In genomic region chr7:16129846-16130691, GRCm38 (mm10) we compare ENCODE assay signal across 8 mouse cellular contexts. TPM values are rescaled to one million over a fixed set of nuclear protein-coding genes. Genes with fewer than 3 reads are reported as not detected.
DNase-seq lines count a peak whose midpoint lies in the region; ATAC-seq and TF ChIP-seq lines count a peak whose summit lies in the region.

No protein-coding gene starts in this region.

- H3K9me3 ChIP-seq in kidney, postnatal 0 days (replicated peaks; ENCODE audit: low read length), result no peaks in the 10 kb centered on the region
- no peaks in the 10 kb centered on the region for H3K9me3 ChIP-seq in forebrain, embryonic 12.5 days
- H3K9me3 ChIP-seq in stomach, embryonic 16.5 days (replicated peaks; ENCODE audit: control insufficient read depth, low read length), result no peaks in the 10 kb centered on the region

- peak; percentile 72 for ATAC-seq in kidney, postnatal 0 days (replicated peaks; ENCODE audit: low FRiP score, low read depth)
- peak; percentile 81 for ATAC-seq in forebrain, embryonic 12.5 days (ENCODE audit: low FRiP score)
- ATAC-seq in stomach, embryonic 16.5 days (ENCODE audit: insufficient read depth, low FRiP score), result peak; percentile 88
- no peak for ATAC-seq in activated CD4-positive, CD25-positive, alpha-beta regulatory T cell, adult 4 months

- H3K4me1 ChIP-seq in kidney, postnatal 0 days (replicated peaks; ENCODE audit: insufficient read depth, low read length), result peaks cover 9% of the 10 kb centered on the region; the same call in 1 of the 2 replicates
- H3K4me1 ChIP-seq in brown adipose tissue, adult 24 weeks (ENCODE audit: control insufficient read depth, insufficient read depth, insufficient read length, low read length), result no peaks in the 10 kb centered on the region
- H3K4me1 ChIP-seq in forebrain, embryonic 12.5 days, result peaks cover 63% of the 10 kb centered on the region
- peaks cover 31% of the 10 kb centered on the region for H3K4me1 ChIP-seq in stomach, embryonic 16.5 days (ENCODE audit: control insufficient read depth, insufficient read depth, low read length)

- TF ChIP-seq CTCF in kidney, postnatal 0 days (IDR thresholded peaks at IDR 0.05; ENCODE audit: low read depth), result no peak

- H3K4me3 ChIP-seq in kidney, postnatal 0 days (replicated peaks; ENCODE audit: low read depth, low read length), result peak overlapping the region; percentile 45
- peak overlapping the region; percentile 23; the same call in 1 of the 2 replicates for H3K4me3 ChIP-seq in brown adipose tissue, adult 24 weeks (ENCODE audit: insufficient read depth, low read depth, low read length)
- H3K4me3 ChIP-seq in forebrain, embryonic 12.5 days (replicated peaks), result peak overlapping the region; percentile 70
- peak overlapping the region; percentile 61 for H3K4me3 ChIP-seq in stomach, embryonic 16.5 days (replicated peaks; ENCODE audit: low read length)

- 1% methylated on average over 33 of the region's 38 CpGs for WGBS in kidney, postnatal 0 days
- WGBS in forebrain, embryonic 12.5 days, result under 1% methylated on average over 35 of the region's 38 CpGs
- WGBS in stomach, embryonic 16.5 days, result 2% methylated on average over 36 of the region's 38 CpGs

- DNase-seq in kidney, postnatal 0 days (ENCODE audit: low spot score), result peak; percentile 87
- no peak for DNase-seq in kidney, adult 18-20 months
- DNase-seq in layer of hippocampus, postnatal 10 days (ENCODE audit: low spot score in 2 of 2), result peak; percentile 74 to 76
- peak; percentile 88 for DNase-seq in mesoderm, embryonic 11.5 days (ENCODE audit: low read depth, low spot score)

- H3K36me3 ChIP-seq in kidney, postnatal 0 days (ENCODE audit: insufficient read depth, low read length), result peaks cover 1% of the 10 kb centered on the region; the same call in 1 of the 2 replicates
- peaks cover 13% of the 10 kb centered on the region; the same call in 1 of the 2 replicates for H3K36me3 ChIP-seq in forebrain, embryonic 12.5 days (replicated peaks)
- H3K36me3 ChIP-seq in stomach, embryonic 16.5 days (ENCODE audit: control insufficient read depth, insufficient read depth, low read length), result no peaks in the 10 kb centered on the region

- no peak overlapping the region; the same call in 1 of the 2 replicates for H3K27ac ChIP-seq in kidney, postnatal 0 days
- no peak overlapping the region for H3K27ac ChIP-seq in brown adipose tissue, adult 24 weeks (replicated peaks; ENCODE audit: low read depth, low read length)
- H3K27ac ChIP-seq in forebrain, embryonic 12.5 days, result peak overlapping the region; percentile 89
- peak overlapping the region; percentile 69 for H3K27ac ChIP-seq in stomach, embryonic 16.5 days (ENCODE audit: low read length)

- peak overlapping the region; percentile 83 for H3K4me2 ChIP-seq in kidney, postnatal 0 days (ENCODE audit: low read length)
- peak overlapping the region; percentile 89 for H3K4me2 ChIP-seq in forebrain, embryonic 12.5 days
- peak overlapping the region; percentile 83 for H3K4me2 ChIP-seq in stomach, embryonic 16.5 days (ENCODE audit: low read depth, low read length)

- peak overlapping the region; percentile 57 for H3K9ac ChIP-seq in kidney, postnatal 0 days (ENCODE audit: low read depth, low read length)
- H3K9ac ChIP-seq in forebrain, embryonic 12.5 days, result peak overlapping the region; percentile 87
- H3K9ac ChIP-seq in stomach, embryonic 16.5 days (ENCODE audit: low read length), result peak overlapping the region; percentile 81

- no peaks in the 10 kb centered on the region for H3K27me3 ChIP-seq in kidney, postnatal 0 days (ENCODE audit: insufficient read depth, low read length)
- peaks cover 3% of the 10 kb centered on the region; the same call in 1 of the 2 replicates for H3K27me3 ChIP-seq in forebrain, embryonic 12.5 days
- no peaks in the 10 kb centered on the region for H3K27me3 ChIP-seq in stomach, embryonic 16.5 days (ENCODE audit: control insufficient read depth, insufficient read depth, low read length)

RNA-seq across cellular contexts. Expression of gene Slc8a2, which starts 0.4 kb away (rescaled TPM):
- 0.06 and 0.07 TPM in 2 replicates for polyA plus RNA-seq in kidney, postnatal 0 days (2015; fragmentation: Nextera tagmentation; extraction: Ambion mirVana)
- not detected in 2 replicates for polyA plus RNA-seq in brown adipose tissue, adult 24 weeks (2012; ENCODE audit: insufficient read depth, insufficient read length, missing spikeins)
- polyA plus RNA-seq in forebrain, embryonic 12.5 days (2016; fragmentation: Nextera tagmentation; extraction: Ambion mirVana), result 0.49 and 0.66 TPM in 2 replicates
- 100 to 1,000 TPM; 282 to 292 TPM for total RNA-seq in layer of hippocampus, postnatal 10 days (2021)
- 0.25 TPM in 2 replicates for polyA plus RNA-seq in stomach, embryonic 16.5 days (2015; fragmentation: Nextera tagmentation; extraction: Ambion mirVana)
- polyA plus RNA-seq in activated CD4-positive, CD25-positive, alpha-beta regulatory T cell, adult 4 months (2017; shearing (Covaris generic)), result not detected

RNA-seq across cellular contexts. Expression of gene Kptn, which starts 10.4 kb away (rescaled TPM):
- 21.0 and 24.8 TPM in 2 replicates for polyA plus RNA-seq in kidney, postnatal 0 days (2015; fragmentation: Nextera tagmentation; extraction: Ambion mirVana)
- 13.2 and 18.1 TPM in 2 replicates for polyA plus RNA-seq in brown adipose tissue, adult 24 weeks (2012; ENCODE audit: insufficient read depth, insufficient read length, missing spikeins)
- 24.6 and 29.4 TPM in 2 replicates for polyA plus RNA-seq in forebrain, embryonic 12.5 days (2016; fragmentation: Nextera tagmentation; extraction: Ambion mirVana)
- total RNA-seq in layer of hippocampus, postnatal 10 days (2021), result 10 to 100 TPM; 33.3 to 39.1 TPM
- polyA plus RNA-seq in stomach, embryonic 16.5 days (2015; fragmentation: Nextera tagmentation; extraction: Ambion mirVana), result 26.7 and 27.2 TPM in 2 replicates
- 10 to 100 TPM; 18.6 to 21.8 TPM for polyA plus RNA-seq in activated CD4-positive, CD25-positive, alpha-beta regulatory T cell, adult 4 months (2017; shearing (Covaris generic))

RNA-seq across cellular contexts. Expression of gene Napa, which starts 31.8 kb away (rescaled TPM):
- 178 and 193 TPM in 2 replicates for polyA plus RNA-seq in kidney, postnatal 0 days (2015; fragmentation: Nextera tagmentation; extraction: Ambion mirVana)
- 132 and 141 TPM in 2 replicates for polyA plus RNA-seq in brown adipose tissue, adult 24 weeks (2012; ENCODE audit: insufficient read depth, insufficient read length, missing spikeins)
- 150 and 156 TPM in 2 replicates for polyA plus RNA-seq in forebrain, embryonic 12.5 days (2016; fragmentation: Nextera tagmentation; extraction: Ambion mirVana)
- total RNA-seq in layer of hippocampus, postnatal 10 days (2021), result 100 to 1,000 TPM; 191 to 195 TPM
- polyA plus RNA-seq in stomach, embryonic 16.5 days (2015; fragmentation: Nextera tagmentation; extraction: Ambion mirVana), result 206 and 230 TPM in 2 replicates
- polyA plus RNA-seq in activated CD4-positive, CD25-positive, alpha-beta regulatory T cell, adult 4 months (2017; shearing (Covaris generic)), result 100 to 1,000 TPM; 162 to 259 TPM

RNA-seq across cellular contexts. Expression of gene Meis3, which starts 44.8 kb away (rescaled TPM):
- polyA plus RNA-seq in kidney, postnatal 0 days (2015; fragmentation: Nextera tagmentation; extraction: Ambion mirVana), result 12.9 and 16.7 TPM in 2 replicates
- 1.6 and 3.1 TPM in 2 replicates for polyA plus RNA-seq in brown adipose tissue, adult 24 weeks (2012; ENCODE audit: insufficient read depth, insufficient read length, missing spikeins)
- polyA plus RNA-seq in forebrain, embryonic 12.5 days (2016; fragmentation: Nextera tagmentation; extraction: Ambion mirVana), result 91.2 and 94.9 TPM in 2 replicates
- total RNA-seq in layer of hippocampus, postnatal 10 days (2021), result 10 to 100 TPM; 36.2 to 41.5 TPM
- polyA plus RNA-seq in stomach, embryonic 16.5 days (2015; fragmentation: Nextera tagmentation; extraction: Ambion mirVana), result 22.0 and 22.1 TPM in 2 replicates
- 10 to 100 TPM; 11.0 to 17.9 TPM for polyA plus RNA-seq in activated CD4-positive, CD25-positive, alpha-beta regulatory T cell, adult 4 months (2017; shearing (Covaris generic))

Comparison
In these comparisons a context has a peak if more than half of its experiments do, and no peak if none do; other contexts are left out.
1. H3K27ac ChIP-seq: peak in forebrain, embryonic 12.5 days (single experiment) and stomach, embryonic 16.5 days (single experiment); none in kidney, postnatal 0 days (single experiment) and brown adipose tissue, adult 24 weeks (single experiment).
2. Peak in every context shown above with its lines, with median percentiles within 50 percentile points of each other: H3K4me2 ChIP-seq, H3K4me3 ChIP-seq and H3K9ac ChIP-seq.